Mouse (Mus musculus): ENCODE measurements around the gene Calu.

DNA sequence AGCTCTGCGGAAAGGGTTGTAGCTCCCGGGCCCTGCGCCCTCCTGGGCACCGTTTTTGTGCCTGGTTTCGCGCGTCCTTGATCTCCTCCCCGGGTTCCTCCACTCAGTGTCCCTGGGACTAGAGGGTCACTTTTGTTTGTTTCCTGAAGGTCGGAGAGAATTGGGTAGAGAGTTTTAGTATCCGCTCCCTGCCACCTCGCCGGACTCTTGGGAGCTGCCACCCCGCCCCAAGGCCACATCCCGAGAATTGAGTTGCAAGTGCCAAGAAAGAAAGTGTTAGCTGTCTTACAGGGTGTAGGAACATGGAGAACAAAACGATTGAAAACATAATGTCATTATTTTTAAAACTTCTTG, 479 bp downstream of the Calu start:
- TF ChIP-seq CTCF (conservative IDR thresholded peaks at IDR 0.05; ENCODE audit: insufficient read depth, insufficient read length, low read depth, low read length): no peak
- no peak for TF ChIP-seq POLR2A (IDR thresholded peaks at IDR 0.05; ENCODE audit: low read depth, low read length)
